Mouse (Mus musculus): ENCODE data around the gene Sec13. TPM values are rescaled to one million over a fixed set of nuclear protein-coding genes. Genes with fewer than 3 reads are reported as not detected.

Gene Sec13
- polyA plus RNA-seq, 1 experiment from 2014 or later: 210 TPM

GRCm38 (mm10) chr6:113683081-113683825, 57.3 kb downstream of the Sec13 start:
- Histone ChIP-seq H3K4me3 (ENCODE audit: low read depth, low read length) (no peak overlapping the region), H3K27me3 (ENCODE audit: control insufficient read depth, insufficient read depth, low read length) (no peaks in the 10 kb centered on the region), H3K9ac (replicated peaks; ENCODE audit: low read depth, low read length) (no peak overlapping the region), H3K9me3 (ENCODE audit: control insufficient read depth, low read length) (no peaks in the 10 kb centered on the region), H3K4me2 (ENCODE audit: low read depth, low read length) (no peak overlapping the region), H3K36me3 (ENCODE audit: control insufficient read depth, insufficient read depth, low read length) (no peaks in the 10 kb centered on the region), H3K4me1 (ENCODE audit: control insufficient read depth, insufficient read depth, low read length) (no peaks in the 10 kb centered on the region), H3K27ac (ENCODE audit: low read depth, low read length) (no peak overlapping the region)
- WGBS: 82% methylated on average over 10 of the region's 10 CpGs
- ATAC-seq (ENCODE audit: low read depth): no peak

GRCm38 (mm10) chr6:113681271-113681670, 59.3 kb downstream of the Sec13 start:
- H3K4me1 ChIP-seq (ENCODE audit: control insufficient read depth, insufficient read depth, low read length): no peaks in the 10 kb centered on the region
- WGBS: 18% methylated on average over 4 of the region's 4 CpGs
- H3K9me3 ChIP-seq (ENCODE audit: control insufficient read depth, low read length): no peaks in the 10 kb centered on the region
- no peak overlapping the region for H3K4me2 ChIP-seq (ENCODE audit: low read depth, low read length)
- H3K4me3 ChIP-seq (ENCODE audit: low read depth, low read length): no peak overlapping the region
- ATAC-seq (ENCODE audit: low read depth): no peak
- no peaks in the 10 kb centered on the region for H3K27me3 ChIP-seq (ENCODE audit: control insufficient read depth, insufficient read depth, low read length)
- H3K9ac ChIP-seq (replicated peaks; ENCODE audit: low read depth, low read length): no peak overlapping the region
- H3K36me3 ChIP-seq (ENCODE audit: control insufficient read depth, insufficient read depth, low read length): no peaks in the 10 kb centered on the region
- H3K27ac ChIP-seq (ENCODE audit: low read depth, low read length): no peak overlapping the region

- H3K27me3 ChIP-seq (ENCODE audit: control insufficient read depth, insufficient read depth, low read length): no peaks in the 10 kb centered on the region
- no peaks in the 10 kb centered on the region for H3K4me1 ChIP-seq (ENCODE audit: control insufficient read depth, insufficient read depth, low read length)
- 88% methylated on average over 9 of the region's 9 CpGs for WGBS
- no peak for ATAC-seq (ENCODE audit: low read depth)
- no peak overlapping the region for H3K27ac ChIP-seq (ENCODE audit: low read depth, low read length)
- no peak overlapping the region for H3K4me2 ChIP-seq (ENCODE audit: low read depth, low read length)
- H3K9me3 ChIP-seq (ENCODE audit: control insufficient read depth, low read length): no peaks in the 10 kb centered on the region
- H3K36me3 ChIP-seq (ENCODE audit: control insufficient read depth, insufficient read depth, low read length): no peaks in the 10 kb centered on the region
- H3K9ac ChIP-seq (replicated peaks; ENCODE audit: low read depth, low read length): no peak overlapping the region
- H3K4me3 ChIP-seq (ENCODE audit: low read depth, low read length): no peak overlapping the region
Measured at GRCm38 (mm10) chr6:113679993-113680566, 60.5 kb downstream of the Sec13 start.

GRCm38 (mm10) chr6:113678246-113679012, 62.1 kb downstream of the Sec13 start:
- Histone ChIP-seq H3K9ac (replicated peaks; ENCODE audit: low read depth, low read length) (no peak overlapping the region), H3K27ac (ENCODE audit: low read depth, low read length) (no peak overlapping the region), H3K9me3 (ENCODE audit: control insufficient read depth, low read length) (no peaks in the 10 kb centered on the region), H3K4me2 (ENCODE audit: low read depth, low read length) (no peak overlapping the region), H3K27me3 (ENCODE audit: control insufficient read depth, insufficient read depth, low read length) (no peaks in the 10 kb centered on the region), H3K4me3 (ENCODE audit: low read depth, low read length) (no peak overlapping the region), H3K4me1 (ENCODE audit: control insufficient read depth, insufficient read depth, low read length) (no peaks in the 10 kb centered on the region), H3K36me3 (ENCODE audit: control insufficient read depth, insufficient read depth, low read length) (no peaks in the 10 kb centered on the region)
- WGBS: 69% methylated on average over 14 of the region's 14 CpGs
- no peak for ATAC-seq (ENCODE audit: low read depth)

Small RNA genes lying within 50 kb of the gene (microRNA-seq; reads per million reads assigned to microRNA genes)
- 0.85 reads per million for gene Mir7042

Other genes starting within 250 kb of the Sec13 start
- 8.4 and 9.1 TPM in 2 replicates for gene Prrt3, start 238.8 kb downstream of the Sec13 start, polyA plus RNA-seq (2014; fragmentation: Nextera tagmentation; extraction: Ambion mirVana)
- gene Emc3, start 209.1 kb downstream of the Sec13 start, polyA plus RNA-seq (2014; fragmentation: Nextera tagmentation; extraction: Ambion mirVana): 111 and 116 TPM in 2 replicates
- gene Fancd2, start 209.1 kb downstream of the Sec13 start, polyA plus RNA-seq (2014; fragmentation: Nextera tagmentation; extraction: Ambion mirVana): 1.2 and 1.5 TPM in 2 replicates
- gene Fancd2os, start 140.0 kb downstream of the Sec13 start, polyA plus RNA-seq (2014; fragmentation: Nextera tagmentation; extraction: Ambion mirVana): not detected in 2 replicates
- gene Brk1, start 136.0 kb downstream of the Sec13 start, polyA plus RNA-seq (2014; fragmentation: Nextera tagmentation; extraction: Ambion mirVana): 260 and 276 TPM in 2 replicates
- 83.1 and 84.7 TPM in 2 replicates for gene Vhl, start 116.8 kb downstream of the Sec13 start, polyA plus RNA-seq (2014; fragmentation: Nextera tagmentation; extraction: Ambion mirVana)
- 1.5 and 2.5 TPM in 2 replicates for gene Irak2, start 102.3 kb downstream of the Sec13 start, polyA plus RNA-seq (2014; fragmentation: Nextera tagmentation; extraction: Ambion mirVana)
- gene Tatdn2, start 43.7 kb downstream of the Sec13 start, polyA plus RNA-seq (2014; fragmentation: Nextera tagmentation; extraction: Ambion mirVana): 1.5 and 2.0 TPM in 2 replicates
- gene Ghrl, start 20.9 kb downstream of the Sec13 start, polyA plus RNA-seq (2014; fragmentation: Nextera tagmentation; extraction: Ambion mirVana): 0.57 and 1.5 TPM in 2 replicates